Comparison of ENCODE assay signal across 23 mouse cellular contexts in genomic region chr7:132690716-132691472, GRCm38 (mm10).
DNase-seq lines count a peak whose midpoint lies in the region; ATAC-seq and TF ChIP-seq lines count a peak whose summit lies in the region.
"Had no signal": no experiment of that assay in that cellular context is flagged by ENCODE, and none has a peak within 500 bp of the region (broad histone marks: within the 10 kb centered on the region; RNA-seq: fewer than 3 reads in every experiment).

No protein-coding gene starts in this region.

- H3K27me3 ChIP-seq in C2C12 (ENCODE audit: control insufficient read depth, insufficient read depth, insufficient read length) (no peaks in the 10 kb centered on the region), myocyte (ENCODE audit: control insufficient read depth, insufficient read depth, insufficient read length) (no peaks in the 10 kb centered on the region)
- H3K27me3 ChIP-seq: embryonic facial prominence, embryonic 12.5 days; forebrain, embryonic 13.5 days; lung, embryonic 15.5 days; midbrain, embryonic 12.5 days; neural tube, embryonic 12.5 days; stomach, embryonic 15.5 days had no signal

- no peaks in the 10 kb centered on the region for H3K36me3 ChIP-seq in C2C12 (ENCODE audit: control insufficient read depth, insufficient read depth)
- no peaks in the 10 kb centered on the region for H3K36me3 ChIP-seq in myocyte (ENCODE audit: control insufficient read depth, insufficient read depth)
- H3K36me3 ChIP-seq: embryonic facial prominence, embryonic 12.5 days; lung, embryonic 15.5 days; midbrain, embryonic 12.5 days; stomach, embryonic 15.5 days had no signal

- H3ac ChIP-seq in C2C12 (ENCODE audit: control insufficient read depth, insufficient read length, low read depth): no peak overlapping the region
- H3ac ChIP-seq in myocyte (ENCODE audit: control insufficient read depth, insufficient read length): no peak overlapping the region

- H3K79me2 ChIP-seq in C2C12 (ENCODE audit: control insufficient read depth, insufficient read depth) (no peaks in the 10 kb centered on the region), myocyte (ENCODE audit: control insufficient read depth, insufficient read depth) (no peaks in the 10 kb centered on the region)

- TF ChIP-seq CTCF in C2C12 (IDR thresholded peaks at IDR 0.05; ENCODE audit: control insufficient read depth, insufficient read depth, insufficient read length): no peak

- 0 out of 2 replicates have a peak, but pooled peaks have one; percentile 3 for ATAC-seq in common myeloid progenitor, adult 5-6 weeks (replicated peaks; ENCODE audit: low read depth, poor library complexity, severe bottlenecking)
- ATAC-seq: forebrain, embryonic 13.5 days; hindbrain, postnatal 0 days; intestine, embryonic 16.5 days had no signal

- no peak for TF ChIP-seq POLR2A in myocyte (IDR thresholded peaks at IDR 0.05; ENCODE audit: insufficient read length, low read depth)

- DNase-seq in layer of hippocampus, adult 11-12 months (ENCODE audit: low spot score): peak; percentile 37
- DNase-seq in layer of hippocampus, adult 9-10 months (ENCODE audit: low spot score): no peak
- no peak for DNase-seq in right cerebral cortex, adult 2 months (ENCODE audit: low spot score in 2 of 2)
- DNase-seq in kidney, adult 18-20 months: no peak
- DNase-seq: adrenal gland, postnatal 25 days; cerebellum, adult 11 months; cerebellum, adult 9-11 months; gastrocnemius, postnatal 25 days; kidney, postnatal 25 days; retina, postnatal 1 day; thymus, postnatal 25 days had no signal

- H3K79me3 ChIP-seq in C2C12 (ENCODE audit: low read depth): no peaks in the 10 kb centered on the region

- no peak overlapping the region for H3K4me2 ChIP-seq in myocyte (ENCODE audit: low read depth)
- H3K4me2 ChIP-seq: embryonic facial prominence, embryonic 12.5 days; forebrain, embryonic 13.5 days; lung, embryonic 15.5 days; midbrain, embryonic 12.5 days; neural tube, embryonic 12.5 days; stomach, embryonic 15.5 days had no signal

- H3K4me3 ChIP-seq in C2C12 (ENCODE audit: insufficient read depth, poor library complexity, severe bottlenecking) (no peak overlapping the region), myocyte (no peak overlapping the region)
- H3K4me3 ChIP-seq: embryonic facial prominence, embryonic 12.5 days; erythroblast, embryonic 14.5 days; forebrain, embryonic 13.5 days; lung, embryonic 15.5 days; midbrain, embryonic 12.5 days; neural tube, embryonic 12.5 days; stomach, embryonic 15.5 days had no signal

TF ChIP-seq in C2C12, 6 proteins besides CTCF, POLR2A, EP300 and RAD21:
- TF ChIP-seq CEBPB (IDR thresholded peaks at IDR 0.05; ENCODE audit: low read depth): peak; percentile 59
- no peak for TF ChIP-seq MAX (IDR thresholded peaks at IDR 0.05)

TF ChIP-seq in myocyte, 11 proteins besides CTCF, POLR2A, EP300 and RAD21:
- TF ChIP-seq TCF12 (IDR thresholded peaks at IDR 0.05; ENCODE audit: insufficient read depth, poor library complexity, severe bottlenecking): no peak
- TF ChIP-seq CEBPB (IDR thresholded peaks at IDR 0.05; ENCODE audit: insufficient read depth, poor library complexity, severe bottlenecking): peak; percentile 56; the same call in 1 of the 2 replicates
